Mouse (Mus musculus) heart, adult 9 months (tissue): ENCODE data around the gene Gm45717.

ENCODE experiments used
- DNase-seq, 2 experiments: peaks; one replicate each; pipeline ENCODE4 v3.0.0; 2022; ENCODE audit warnings: low spot score in 2 of 2

The Gm45717 gene

DNA sequence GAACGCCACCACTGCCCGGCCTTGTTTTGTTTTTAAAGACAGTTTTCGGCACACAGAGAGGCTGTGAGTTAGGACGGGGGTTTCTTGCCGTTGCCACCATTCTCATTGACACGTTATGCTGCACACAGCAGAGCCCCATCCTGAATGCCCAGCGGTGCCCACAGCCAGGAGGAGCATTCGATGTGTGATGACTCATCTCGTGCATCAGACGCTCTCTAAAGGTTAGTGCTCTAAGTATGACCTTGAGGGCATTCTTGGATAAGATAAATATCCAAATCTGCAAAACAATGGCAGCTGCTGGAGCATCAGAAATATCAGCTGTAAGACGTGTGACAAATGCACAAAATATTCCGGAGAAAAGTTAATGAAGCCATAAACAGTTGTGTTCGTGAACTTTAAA is 48.6 kb downstream of the Gm45717 start:
- DNase-seq = no peak

DNA sequence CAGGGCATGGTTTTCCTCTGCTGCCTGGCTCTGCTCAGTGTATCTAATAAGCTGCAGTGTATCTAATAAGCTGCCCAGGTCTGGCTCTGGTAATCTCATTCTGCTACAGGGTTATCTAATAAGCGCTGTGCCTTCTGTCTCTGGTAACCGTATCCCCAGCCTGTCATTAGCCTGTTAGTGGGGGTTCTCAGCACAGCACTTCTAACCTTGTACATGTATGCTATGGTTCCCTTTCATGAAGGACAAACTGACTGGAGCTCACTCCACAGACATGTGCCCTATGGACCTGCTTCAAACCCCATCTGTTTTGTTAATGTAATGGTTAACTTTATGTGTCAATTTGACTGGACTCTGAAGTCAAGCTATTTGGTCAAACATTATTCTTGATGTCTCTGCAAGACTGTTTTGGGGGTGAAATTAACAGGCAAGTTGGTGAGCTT is 50.1 kb downstream of the Gm45717 start:
- no peak for DNase-seq

DNA sequence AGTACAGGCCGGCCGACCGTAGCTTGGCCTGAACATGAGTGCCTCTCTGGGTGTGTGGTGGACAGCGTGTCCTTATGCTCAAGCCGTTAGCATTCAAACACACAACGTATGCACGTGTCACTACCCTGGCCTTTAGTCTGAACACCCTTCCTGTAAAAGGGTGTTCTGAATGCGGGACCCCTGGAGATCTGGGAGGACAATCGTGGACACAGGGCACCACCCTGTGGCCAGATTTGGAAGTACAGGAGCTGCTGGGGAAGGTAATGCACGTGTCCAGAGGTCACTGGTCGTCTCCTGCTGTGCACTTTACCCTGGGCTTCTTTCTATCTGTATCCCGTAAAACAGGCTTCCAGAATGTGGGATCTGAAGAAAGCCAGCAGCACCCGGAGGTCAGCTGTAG is 52.5 kb downstream of the Gm45717 start:
- DNase-seq = peak; percentile 48 to 66

DNA sequence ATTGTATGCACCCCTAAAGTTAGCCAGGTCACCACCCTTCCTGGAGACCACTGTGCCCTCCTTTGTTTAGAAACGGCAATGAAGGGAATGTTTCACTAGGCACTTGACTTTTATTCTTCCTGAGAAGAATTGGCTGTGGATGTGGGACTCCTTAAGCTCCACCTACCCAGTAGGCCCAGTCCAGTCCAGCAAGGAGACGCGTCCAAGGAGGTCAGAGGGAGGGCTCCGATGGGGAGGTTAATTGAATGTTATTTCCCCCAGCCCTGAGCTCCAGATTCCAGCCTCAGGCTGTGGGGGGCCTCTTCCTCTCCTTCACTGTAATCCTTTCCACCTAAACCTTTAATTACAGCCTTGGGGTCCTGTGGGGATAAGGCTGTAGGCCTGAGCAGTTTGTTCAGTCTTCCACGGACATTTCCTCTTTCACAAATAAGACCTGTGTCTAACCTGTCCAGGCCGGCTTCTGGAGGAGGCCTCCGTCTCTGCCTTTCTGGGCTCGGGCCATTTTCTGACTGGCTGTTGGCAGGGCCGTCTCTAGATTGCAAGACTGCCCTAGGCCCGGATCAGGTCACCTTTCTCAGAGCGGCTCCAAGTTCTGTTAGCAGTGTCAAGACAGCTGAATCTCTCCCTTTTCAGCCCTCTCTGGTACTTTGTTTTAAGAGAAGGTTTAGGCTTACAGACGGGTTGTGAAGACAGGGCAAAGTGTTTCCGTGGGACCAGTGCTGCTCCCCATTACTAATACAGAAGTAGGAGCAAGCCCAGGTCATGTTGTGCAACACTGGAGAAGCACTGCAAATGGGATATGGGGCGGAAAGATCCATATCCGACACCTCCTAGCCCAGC is 53.5 kb downstream of the Gm45717 start:
- peak in 1 of 2 experiments; percentile 21 for DNase-seq

GRCm38 (mm10) chr7:140900220-140900619 is 55.5 kb downstream of the Gm45717 start, which contains the start of gene Cox8b:
Gene Cox8b, minus strand, starts transcription at chr7:140900446.
- DNase-seq = peak; percentile 59 to 73
